Comparison of ENCODE assay signal across 8 mouse cellular contexts in genomic region chr13:65175734-65176471, GRCm38 (mm10). TPM values are rescaled to one million over a fixed set of nuclear protein-coding genes. Genes with fewer than 3 reads are reported as not detected.
A peak's percentile ranks its signal among the peaks of the same experiment; 100 is the strongest.
DNase-seq lines count a peak whose midpoint lies in the region; ATAC-seq and TF ChIP-seq lines count a peak whose summit lies in the region.

No protein-coding gene starts in this region.

- H3K4me3 ChIP-seq in ES-Bruce4 (ENCODE audit: low read depth, low read length) = peak overlapping the region; percentile 68
- H3K4me3 ChIP-seq in embryonic facial prominence, embryonic 10.5 days = peak overlapping the region; percentile 48
- no peak overlapping the region for H3K4me3 ChIP-seq in lung, embryonic 15.5 days

- no peaks in the 10 kb centered on the region for H3K27me3 ChIP-seq in ES-Bruce4 (ENCODE audit: control insufficient read depth, insufficient read depth, low read length, poor library complexity, severe bottlenecking)
- no peaks in the 10 kb centered on the region for H3K27me3 ChIP-seq in embryonic facial prominence, embryonic 10.5 days (replicated peaks; ENCODE audit: low read depth, poor library complexity, severe bottlenecking)
- H3K27me3 ChIP-seq in lung, embryonic 15.5 days = no peaks in the 10 kb centered on the region

- intact Hi-C loops in heart, postnatal 36 days (cut with DNase I) = loop anchor here (1.0 kb wide), 1 partner anchor 135 kb away; no protein-coding TSS in a partner anchor

- H3K9me3 ChIP-seq in ES-Bruce4 (replicated peaks; ENCODE audit: control insufficient read depth, insufficient read depth, low read length, poor library complexity, severe bottlenecking) = no peaks in the 10 kb centered on the region
- H3K9me3 ChIP-seq in embryonic facial prominence, embryonic 10.5 days = 0 out of 2 replicates have a peak, but pooled peaks cover 5% of the 10 kb centered on the region
- no peaks in the 10 kb centered on the region for H3K9me3 ChIP-seq in lung, embryonic 15.5 days

- H3K4me2 ChIP-seq in lung, embryonic 15.5 days = peak overlapping the region; percentile 41

- H3K4me1 ChIP-seq in ES-Bruce4 (ENCODE audit: control insufficient read depth, insufficient read depth, low read length) = no peaks in the 10 kb centered on the region
- H3K4me1 ChIP-seq in embryonic facial prominence, embryonic 10.5 days = 0 out of 2 replicates have a peak, but pooled peaks cover 4% of the 10 kb centered on the region
- no peaks in the 10 kb centered on the region for H3K4me1 ChIP-seq in lung, embryonic 15.5 days

- WGBS in embryonic facial prominence, embryonic 10.5 days = 21% methylated on average over 46 of the region's 46 CpGs
- WGBS in large intestine, adult 2 months = 20% methylated on average over 46 of the region's 46 CpGs
- WGBS in lung, embryonic 15.5 days = 17% methylated on average over 46 of the region's 46 CpGs

- no peak overlapping the region for H3K27ac ChIP-seq in ES-Bruce4 (ENCODE audit: insufficient read depth, low read length)
- H3K27ac ChIP-seq in embryonic facial prominence, embryonic 10.5 days (replicated peaks) = no peak overlapping the region
- H3K27ac ChIP-seq in lung, embryonic 15.5 days = no peak overlapping the region

- no peak for TF ChIP-seq POLR2A in ES-Bruce4 (IDR thresholded peaks at IDR 0.05; ENCODE audit: insufficient read depth, low read length)

- H3K9ac ChIP-seq in ES-Bruce4 (ENCODE audit: low read depth, poor library complexity, severe bottlenecking) = peak overlapping the region; percentile 58
- H3K9ac ChIP-seq in lung, embryonic 15.5 days = no peak overlapping the region

- peak; percentile 3 for DNase-seq in adipocyte (ENCODE audit: low spot score)
- peak; percentile 48 for DNase-seq in embryonic facial prominence, embryonic 10.5 days (ENCODE audit: low spot score)
- peak; percentile 12 to 21 for DNase-seq in heart, postnatal 36 days
- DNase-seq in large intestine, adult 2 months (ENCODE audit: low read depth, low spot score) = peak; percentile 4
- peak; percentile 68 for DNase-seq in retina, postnatal 1 day

- TF ChIP-seq CTCF in ES-Bruce4 (IDR thresholded peaks at IDR 0.05; ENCODE audit: low read depth, low read length) = peak; percentile 90

- 0 out of 2 replicates have a peak, but pooled peaks have one; percentile 39 for ATAC-seq in lung, embryonic 15.5 days (ENCODE audit: borderline replicate concordance, extremely low read depth, low FRiP score, low TSS enrichment)
- ATAC-seq in erythroid progenitor cell, adult 5-6 weeks (replicated peaks; ENCODE audit: low FRiP score, poor library complexity, severe bottlenecking) = no peak; the same call in 1 of the 2 replicates

- no peaks in the 10 kb centered on the region; the same call in 1 of the 2 replicates for H3K36me3 ChIP-seq in ES-Bruce4 (ENCODE audit: control insufficient read depth, insufficient read depth, low read length, poor library complexity, severe bottlenecking)
- no peaks in the 10 kb centered on the region for H3K36me3 ChIP-seq in embryonic facial prominence, embryonic 10.5 days (replicated peaks)
- no peaks in the 10 kb centered on the region for H3K36me3 ChIP-seq in lung, embryonic 15.5 days

- TF ChIP-seq EP300 in ES-Bruce4 (IDR thresholded peaks at IDR 0.05; ENCODE audit: insufficient read depth, low read depth, low read length) = no peak

RNA-seq across cellular contexts. Expression of gene Olfr466, which starts 25.9 kb away (rescaled TPM):
- polyA plus RNA-seq in ES-Bruce4 (2011; ENCODE audit: insufficient read depth, insufficient read length, low read depth, missing spikeins) = not detected in 2 replicates
- not detected in 2 replicates for polyA plus RNA-seq in embryonic facial prominence, embryonic 10.5 days (2016; fragmentation: Nextera tagmentation; extraction: Ambion mirVana)
- total RNA-seq in heart, postnatal 36 days (2021) = not detected
- polyA plus RNA-seq in large intestine, adult 2 months (2012; rRNA removed) = not detected in 2 replicates
- not detected in 2 replicates for polyA plus RNA-seq in lung, embryonic 15.5 days (2015; fragmentation: Nextera tagmentation; extraction: Ambion mirVana)
- total RNA-seq in erythroid progenitor cell, adult 5-6 weeks (2015; ENCODE audit: low replicate concordance) = not detected in 2 replicates
- total RNA-seq in erythroid progenitor cell, adult 5-6 weeks (2017; ENCODE audit: low replicate concordance) = not detected in 2 replicates

RNA-seq across cellular contexts. Expression of gene Nlrp4f, which starts 29.9 kb away (rescaled TPM):
- polyA plus RNA-seq in ES-Bruce4 (2011; ENCODE audit: insufficient read depth, insufficient read length, low read depth, missing spikeins) = 28.1 and 29.2 TPM in 2 replicates
- not detected in 2 replicates for polyA plus RNA-seq in embryonic facial prominence, embryonic 10.5 days (2016; fragmentation: Nextera tagmentation; extraction: Ambion mirVana)
- not detected for total RNA-seq in heart, postnatal 36 days (2021)
- not detected in 2 replicates for polyA plus RNA-seq in large intestine, adult 2 months (2012; rRNA removed)
- not detected in 2 replicates for polyA plus RNA-seq in lung, embryonic 15.5 days (2015; fragmentation: Nextera tagmentation; extraction: Ambion mirVana)
- not detected in 2 replicates for total RNA-seq in erythroid progenitor cell, adult 5-6 weeks (2015; ENCODE audit: low replicate concordance)
- not detected in 2 replicates for total RNA-seq in erythroid progenitor cell, adult 5-6 weeks (2017; ENCODE audit: low replicate concordance)

RNA-seq across cellular contexts. Expression of gene Olfr465-ps1, which starts 38.0 kb away (rescaled TPM):
- polyA plus RNA-seq in ES-Bruce4 (2011; ENCODE audit: insufficient read depth, insufficient read length, low read depth, missing spikeins) = not detected in 2 replicates
- not detected in 2 replicates for polyA plus RNA-seq in embryonic facial prominence, embryonic 10.5 days (2016; fragmentation: Nextera tagmentation; extraction: Ambion mirVana)
- total RNA-seq in heart, postnatal 36 days (2021) = not detected
- not detected in 2 replicates for polyA plus RNA-seq in large intestine, adult 2 months (2012; rRNA removed)
- not detected in 2 replicates for polyA plus RNA-seq in lung, embryonic 15.5 days (2015; fragmentation: Nextera tagmentation; extraction: Ambion mirVana)
- total RNA-seq in erythroid progenitor cell, adult 5-6 weeks (2015; ENCODE audit: low replicate concordance) = not detected in 2 replicates
- total RNA-seq in erythroid progenitor cell, adult 5-6 weeks (2017; ENCODE audit: low replicate concordance) = not detected in 2 replicates

Comparison
In these comparisons a context has a peak if more than half of its experiments do, and no peak if none do; other contexts are left out.
1. DNase-seq: peak in every context shown above with its lines; median percentile 68 in retina, postnatal 1 day; 48 in embryonic facial prominence, embryonic 10.5 days; 16 in heart, postnatal 36 days; 4 in large intestine, adult 2 months; 3 in adipocyte.
2. RNA of gene Nlrp4f, which starts 29.9 kb away (polyA plus RNA-seq): 28.1 to 29.2 TPM in ES-Bruce4; not detected in embryonic facial prominence, embryonic 10.5 days, not detected in large intestine, adult 2 months and not detected in lung, embryonic 15.5 days; every median in the first group is over 10 times any median in the second.